Mouse (Mus musculus) liver, embryonic 14.5 days (tissue): ENCODE data around the gene Cachd1. TPM values are rescaled to one million over a fixed set of nuclear protein-coding genes. Genes with fewer than 3 reads are reported as not detected.

Source experiments
- ATAC-seq: fragments of 200-750 bp; cut with Nextera tagmentation; 2 replicates; pipeline ENCODE4 v1.8.0; 2017; ENCODE audit warnings: moderate number of reproducible peaks, mild to moderate bottlenecking, moderate library complexity; ENCODE audit not compliant: insufficient read depth
- DNase-seq, 3 experiments: peaks; one replicate each; pipeline ENCODE4 v3.0.0-alpha.2; 2012 to 2013; ENCODE audit warnings: low read depth in 3 of 3, low spot score in 3 of 3
- H3K27ac ChIP-seq: fragments of 300-500 bp; sonication (generic); 2 replicates; pipeline ENCODE4 v1.5.1; 2014; ENCODE audit warnings: moderate library complexity, mild to moderate bottlenecking, control low read depth, inconsistent platforms
- H3K27me3 ChIP-seq: fragments of 300-500 bp; sonication (generic); 2 replicates; pipeline ENCODE4 v1.6.1; 2014; ENCODE audit warnings: mild to moderate bottlenecking, low read length, moderate library complexity; ENCODE audit not compliant: control insufficient read depth, insufficient read depth
- H3K36me3 ChIP-seq: fragments of 300-500 bp; sonication (generic); replicated peaks from 2 replicates; pipeline ENCODE4 v1.6.1; 2014; ENCODE audit warnings: low read depth; ENCODE audit not compliant: control insufficient read depth, insufficient read depth
- H3K4me1 ChIP-seq, 2 experiments: fragments of 200-500 bp in 1 of 2; fragments of 300-500 bp in 1 of 2; sonication (generic) in 1 of 2; replicated peaks; 2 replicates each; pipeline ENCODE4 v1.6.1; 2012 to 2014; ENCODE audit warnings: antibody characterized with exemption in 1 of 2, inconsistent platforms in 1 of 2, low read length in 1 of 2; ENCODE audit not compliant: control insufficient read depth in 2 of 2, insufficient read depth in 2 of 2
- H3K4me2 ChIP-seq: fragments of 300-500 bp; sonication (generic); 2 replicates; pipeline ENCODE4 v1.6.1; 2014; ENCODE audit warnings: low read depth, mild to moderate bottlenecking, control low read depth, moderate library complexity
- H3K4me3 ChIP-seq, 2 experiments: fragments of 200-500 bp in 1 of 2; fragments of 300-500 bp in 1 of 2; sonication (generic) in 1 of 2; 2 replicates each; pipeline ENCODE4 v1.5.1; 2012 to 2014; ENCODE audit warnings: low read depth in 2 of 2, low read length in 2 of 2, mild to moderate bottlenecking in 2 of 2, control low read depth in 1 of 2, inconsistent platforms in 1 of 2, moderate library complexity in 1 of 2; ENCODE audit not compliant: insufficient read depth in 1 of 2
- H3K9ac ChIP-seq: fragments of 300-500 bp; sonication (generic); replicated peaks from 2 replicates; pipeline ENCODE4 v1.6.1; 2014; ENCODE audit warnings: mild to moderate bottlenecking, control low read depth, moderate library complexity
- H3K9me3 ChIP-seq: fragments of 300-500 bp; sonication (generic); 2 replicates; pipeline ENCODE4 v1.6.1; 2016; ENCODE audit warnings: low read length, mixed read lengths; ENCODE audit not compliant: control insufficient read depth
- CTCF ChIP-seq: IDR thresholded peaks from 2 replicates; pipeline ENCODE4 v1.5.1; 2016; ENCODE audit warnings: antibody characterized with exemption, low read depth, control low read depth
- EP300 ChIP-seq: IDR thresholded peaks from 2 replicates; pipeline ENCODE4 v1.6.1; 2016; ENCODE audit warnings: antibody characterized with exemption, low read depth
- WGBS: fragments of 180-500 bp; shearing (Covaris S2); extraction: QIAGEN DNeasy Blood & Tissue Kit; methylation state at CpG from one replicate; pipeline ENCODE4 v1.1.7; 2014; ENCODE audit not compliant: insufficient replicate concordance; 5-methylcytosine and 5-hydroxymethylcytosine counted together
- polyA plus RNA-seq, 2 experiments: library from polyadenylated mRNA; depleted of rRNA in 1 of 2; stranded (reverse) in 1 of 2; unstranded in 1 of 2; fragments of >200 nt; fragmentation: Nextera tagmentation in 1 of 2; extraction: Ambion mirVana in 1 of 2; gene quantifications; 2 replicates each; pipeline versions ENCODE4 v1.2.1 to v1.2.3; 2012 to 2014

The Cachd1 gene
- polyA plus RNA-seq, 2 experiments: 4.5 to 10.2 TPM

GRCm38 (mm10) chr4:100963341-100963740 lies 186.9 kb downstream of the Cachd1 start:
- WGBS: 65% methylated on average over 1 of the region's 1 CpGs

GRCm38 (mm10) chr4:100963796-100964195 lies 187.3 kb downstream of the Cachd1 start:
- Histone ChIP-seq H3K4me3 (no peak overlapping the region), H3K27ac (no peak overlapping the region), H3K4me2 (no peak overlapping the region), H3K9ac (no peak overlapping the region), H3K4me1 (no peaks in the 10 kb centered on the region), H3K27me3 (no peaks in the 10 kb centered on the region), H3K9me3 (no peaks in the 10 kb centered on the region), H3K36me3 (no peaks in the 10 kb centered on the region)
- ATAC-seq: no peak
- no peak for DNase-seq
- no peak for TF ChIP-seq CTCF
- TF ChIP-seq EP300: no peak
- 76% methylated on average over 8 of the region's 8 CpGs for WGBS

More at GRCm38 (mm10) chr4:100963341-100963740, 186.9 kb downstream of the Cachd1 start:
- Histone ChIP-seq H3K27ac (no peak overlapping the region), H3K27me3 (no peaks in the 10 kb centered on the region), H3K9ac (no peak overlapping the region), H3K9me3 (no peaks in the 10 kb centered on the region), H3K4me2 (no peak overlapping the region), H3K36me3 (no peaks in the 10 kb centered on the region), H3K4me1 (no peaks in the 10 kb centered on the region), H3K4me3 (no peak overlapping the region)
- TF ChIP-seq EP300: no peak
- no peak for TF ChIP-seq CTCF
- no peak for ATAC-seq
- DNase-seq: no peak

GRCm38 (mm10) chr4:100967703-100968392 lies 191.4 kb downstream of the Cachd1 start:
- ATAC-seq (no peak), DNase-seq (no peak)
- H3K4me1 ChIP-seq: no peaks in the 10 kb centered on the region
- no peaks in the 10 kb centered on the region for H3K27me3 ChIP-seq
- H3K9ac ChIP-seq: no peak overlapping the region
- TF ChIP-seq CTCF (no peak), EP300 (no peak)
- no peak overlapping the region for H3K4me3 ChIP-seq
- no peaks in the 10 kb centered on the region for H3K9me3 ChIP-seq
- H3K36me3 ChIP-seq: no peaks in the 10 kb centered on the region
- 73% methylated on average over 19 of the region's 19 CpGs for WGBS
- H3K27ac ChIP-seq: no peak overlapping the region
- H3K4me2 ChIP-seq: no peak overlapping the region

GRCm38 (mm10) chr4:100973641-100974454 lies 197.4 kb downstream of the Cachd1 start:
- Histone ChIP-seq H3K9ac (no peak overlapping the region), H3K4me3 (no peak overlapping the region), H3K36me3 (no peaks in the 10 kb centered on the region), H3K4me2 (no peak overlapping the region), H3K4me1 (no peaks in the 10 kb centered on the region), H3K9me3 (no peaks in the 10 kb centered on the region), H3K27me3 (no peaks in the 10 kb centered on the region), H3K27ac (no peak overlapping the region)
- 79% methylated on average over 16 of the region's 16 CpGs for WGBS
- ATAC-seq (no peak), DNase-seq (no peak)
- no peak for TF ChIP-seq EP300

GRCm38 (mm10) chr4:100974455-100975035 lies 198.1 kb downstream of the Cachd1 start:
- WGBS: 79% methylated on average over 14 of the region's 14 CpGs
- H3K9me3 ChIP-seq: no peaks in the 10 kb centered on the region
- H3K27me3 ChIP-seq: no peaks in the 10 kb centered on the region
- no peak overlapping the region for H3K9ac ChIP-seq
- H3K4me1 ChIP-seq: no peaks in the 10 kb centered on the region
- no peak overlapping the region for H3K4me3 ChIP-seq
- DNase-seq (no peak), ATAC-seq (no peak)
- no peaks in the 10 kb centered on the region for H3K36me3 ChIP-seq
- H3K27ac ChIP-seq: no peak overlapping the region
- H3K4me2 ChIP-seq: no peak overlapping the region
- TF ChIP-seq EP300: no peak
- TF ChIP-seq CTCF: no peak
